Mouse (Mus musculus) heart, adult 2 months (tissue): ENCODE measurements around the gene Hrh2. TPM values are rescaled to one million over a fixed set of nuclear protein-coding genes. Genes with fewer than 3 reads are reported as not detected.

Experiments
- DNase-seq, 2 experiments: peaks; one replicate each; pipeline ENCODE4 v3.0.0; 2021
- H3K27ac ChIP-seq: fragments of 200-600 bp; 2 replicates; pipeline ENCODE4 v1.8.1; 2022
- H3K27me3 ChIP-seq: fragments of 200-500 bp; 2 replicates; pipeline ENCODE4 v1.6.1; 2012; ENCODE audit warnings: mild to moderate bottlenecking, low read length, inconsistent platforms, mixed read lengths; ENCODE audit not compliant: control insufficient read depth, insufficient read depth
- H3K36me3 ChIP-seq: fragments of 200-500 bp; 2 replicates; pipeline ENCODE4 v1.6.1; 2012; ENCODE audit warnings: low read length, inconsistent platforms; ENCODE audit not compliant: control insufficient read depth, insufficient read depth
- H3K4me1 ChIP-seq: fragments of 200-500 bp; 2 replicates; pipeline ENCODE4 v1.6.1; 2011; ENCODE audit warnings: low read length; ENCODE audit not compliant: control insufficient read depth, insufficient read depth
- H3K4me3 ChIP-seq: fragments of 200-600 bp; 2 replicates; pipeline ENCODE4 v1.8.1; 2022
- H3K79me2 ChIP-seq: fragments of 200-500 bp; replicated peaks from 2 replicates; pipeline ENCODE4 v1.6.1; 2012; ENCODE audit warnings: mild to moderate bottlenecking, inconsistent platforms, low read length, moderate library complexity, mixed read lengths; ENCODE audit not compliant: control insufficient read depth, insufficient read depth
- H3K9ac ChIP-seq: fragments of 200-500 bp; 2 replicates; pipeline ENCODE4 v1.6.1; 2012; ENCODE audit warnings: low read depth, mild to moderate bottlenecking, control low read depth, inconsistent platforms, low read length, mixed read lengths
- CTCF ChIP-seq: fragments of 200-600 bp; IDR thresholded peaks from 2 replicates; pipeline ENCODE4 v1.8.1; 2022; ENCODE audit warnings: antibody characterized with exemption, mild to moderate bottlenecking, moderate library complexity
- EP300 ChIP-seq: fragments of 200-500 bp; IDR thresholded peaks from 2 replicates; pipeline ENCODE4 v1.6.1; 2011; ENCODE audit warnings: low read depth, low read length, control low read depth; ENCODE audit not compliant: insufficient read depth
- POLR2A ChIP-seq: fragments of 200-500 bp; IDR thresholded peaks from 2 replicates; pipeline ENCODE4 v1.6.1; 2011; ENCODE audit warnings: mild to moderate bottlenecking, low read depth, low read length, control low read depth; ENCODE audit not compliant: insufficient read depth
- whole genome bisulfite sequencing: fragments of 180-500 bp; shearing (Covaris S2); methylation state at CpG from one replicate; pipeline ENCODE4 v1.1.7; 2018; 5-methylcytosine and 5-hydroxymethylcytosine counted together
- intact Hi-C: fragments of 180-260 bp; cut with DNase I; formaldehyde crosslinking; loops from one replicate; pipeline ENCODE4 v1.15.1; 2025
- polyA plus RNA-seq: library from polyadenylated mRNA; depleted of rRNA; stranded (reverse); fragments of >200 nt; gene quantifications from 2 replicates; pipeline ENCODE4 v1.2.3, GENCODE M21; 2012
- total RNA-seq, 2 experiments: library from RNA; stranded (reverse); gene quantifications; 2 replicates each; pipeline ENCODE4 v1.2.3; 2021

Hrh2 gene
- total and polyA plus RNA-seq, 3 experiments, result 0.23 to 0.68 (median 0.34) TPM

DNA sequence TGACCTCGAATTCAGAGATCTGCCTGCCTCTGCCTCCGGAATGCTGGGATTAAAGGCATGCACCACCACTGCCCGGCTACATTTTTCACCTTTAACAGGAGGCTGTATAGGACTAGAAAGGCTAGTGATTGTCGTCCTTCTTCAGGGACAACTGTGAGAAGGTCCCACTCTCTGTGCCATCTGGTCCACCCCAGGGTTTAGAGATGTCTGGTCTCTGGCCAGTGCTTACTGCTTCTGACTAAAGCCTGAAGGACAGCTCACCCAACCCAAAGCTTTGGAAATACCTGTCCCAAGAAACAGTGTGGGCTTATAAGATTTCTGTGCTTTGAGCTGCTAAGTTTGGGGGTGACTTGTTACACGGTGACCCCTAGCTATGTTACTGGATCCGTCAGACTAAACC, 21.6 kb upstream of the Hrh2 start:
- Histone ChIP-seq H3K4me1 (no peaks in the 10 kb centered on the region), H3K4me3 (no peak overlapping the region), H3K9ac (no peak overlapping the region), H3K36me3 (no peaks in the 10 kb centered on the region), H3K27me3 (no peaks in the 10 kb centered on the region), H3K79me2 (no peaks in the 10 kb centered on the region), H3K27ac (no peak overlapping the region)
- 87% methylated on average over 6 of the region's 6 CpGs for WGBS
- TF ChIP-seq POLR2A, result no peak
- no peak for TF ChIP-seq EP300
- TF ChIP-seq CTCF, result no peak
- DNase-seq, result no peak
- intact Hi-C loops, result loop anchor here (5.0 kb wide), 1 partner anchor 57 kb away; no protein-coding TSS in a partner anchor

DNA sequence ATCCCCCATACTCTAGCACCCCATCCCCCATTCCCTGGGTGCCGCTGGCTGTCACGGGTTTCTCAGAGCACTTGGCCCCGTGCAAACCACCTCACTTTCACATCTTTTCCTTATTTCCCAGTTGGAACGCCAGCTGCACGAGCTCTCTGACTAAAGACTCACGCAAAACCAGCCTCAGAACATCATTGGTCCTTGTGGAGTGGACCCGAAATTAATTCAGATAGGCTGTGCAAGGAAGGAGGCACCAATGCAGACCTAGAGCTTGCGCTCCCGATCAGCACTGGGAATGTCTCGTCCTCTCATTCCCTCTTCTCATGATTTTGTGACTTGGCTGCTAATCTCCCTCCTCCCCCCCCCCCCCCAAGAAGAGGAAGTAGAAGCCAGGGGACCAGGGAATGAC, 20.6 kb upstream of the Hrh2 start:
- H3K79me2 ChIP-seq, result no peaks in the 10 kb centered on the region
- no peaks in the 10 kb centered on the region; the same call in 1 of the 2 replicates for H3K4me1 ChIP-seq
- H3K27me3 ChIP-seq, result no peaks in the 10 kb centered on the region
- no peaks in the 10 kb centered on the region for H3K36me3 ChIP-seq
- no peak overlapping the region for H3K4me3 ChIP-seq
- no peak overlapping the region for H3K27ac ChIP-seq
- no peak for TF ChIP-seq POLR2A
- TF ChIP-seq EP300, result no peak
- TF ChIP-seq CTCF, result no peak
- 76% methylated on average over 10 of the region's 10 CpGs for WGBS
- intact Hi-C loops, result loop anchor here (5.0 kb wide), 1 partner anchor 56 kb away; no protein-coding TSS in a partner anchor
- no peak overlapping the region for H3K9ac ChIP-seq
- no peak for DNase-seq

DNA sequence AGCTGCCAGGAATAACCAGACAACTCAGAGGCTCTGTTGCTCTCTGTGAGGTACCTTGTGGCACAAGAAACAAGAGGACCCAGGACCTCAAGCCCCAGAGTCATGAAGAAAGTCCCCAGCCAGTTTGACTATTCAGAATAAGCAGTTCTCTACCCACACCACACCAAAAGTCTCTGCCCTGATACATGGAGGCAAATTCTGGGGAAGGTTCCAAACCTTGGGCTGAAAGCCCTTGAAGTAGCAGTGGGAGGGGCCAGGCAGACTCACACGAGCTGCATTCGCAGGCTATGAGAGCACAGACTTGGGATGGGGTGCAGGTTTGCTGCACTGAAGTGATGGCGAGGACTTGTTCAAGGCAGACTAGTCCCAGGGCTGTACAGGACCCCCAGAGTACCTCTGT, 20.2 kb upstream of the Hrh2 start:
- DNase-seq, result no peak
- no peaks in the 10 kb centered on the region for H3K27me3 ChIP-seq
- no peaks in the 10 kb centered on the region; the same call in 1 of the 2 replicates for H3K4me1 ChIP-seq
- H3K27ac ChIP-seq, result no peak overlapping the region
- no peak for TF ChIP-seq CTCF
- TF ChIP-seq POLR2A, result no peak
- TF ChIP-seq EP300, result no peak
- no peak overlapping the region for H3K4me3 ChIP-seq
- intact Hi-C loops, result loop anchor here (5.0 kb wide), 1 partner anchor 56 kb away; no protein-coding TSS in a partner anchor
- no peaks in the 10 kb centered on the region for H3K79me2 ChIP-seq
- 45% methylated on average over 3 of the region's 3 CpGs for WGBS
- no peak overlapping the region for H3K9ac ChIP-seq
- H3K36me3 ChIP-seq, result no peaks in the 10 kb centered on the region

DNA sequence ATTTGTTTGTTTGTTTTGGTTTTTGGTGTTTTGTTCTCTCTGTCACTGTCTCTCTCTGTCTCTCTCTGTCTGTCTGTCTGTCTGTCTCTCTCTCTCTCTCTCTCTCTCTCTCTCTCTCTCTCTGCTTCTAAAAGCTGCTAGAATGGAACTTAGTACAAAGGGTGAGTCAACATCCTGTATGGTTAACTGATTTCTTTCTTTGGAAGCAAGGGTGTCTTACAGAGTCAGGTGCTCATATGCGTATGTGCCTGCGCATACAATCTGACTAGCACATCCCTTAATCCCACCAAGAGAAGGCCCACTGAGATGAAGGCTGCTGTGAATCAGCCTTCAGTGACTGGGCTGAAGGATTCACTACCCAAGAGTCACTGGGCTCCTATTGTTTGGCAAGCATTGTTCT, 18.0 kb upstream of the Hrh2 start:
- Histone ChIP-seq H3K79me2 (no peaks in the 10 kb centered on the region), H3K9ac (no peak overlapping the region), H3K36me3 (no peaks in the 10 kb centered on the region), H3K27ac (no peak overlapping the region), H3K4me1 (peaks cover 5% of the 10 kb centered on the region; the same call in 1 of the 2 replicates), H3K4me3 (no peak overlapping the region), H3K27me3 (no peaks in the 10 kb centered on the region)
- intact Hi-C loops, result loop anchor here (5.0 kb wide), 1 partner anchor 53 kb away; no protein-coding TSS in a partner anchor
- no peak for TF ChIP-seq POLR2A
- no peak for TF ChIP-seq CTCF
- no peak for TF ChIP-seq EP300
- no peak for DNase-seq
- WGBS, result 90% methylated on average over 2 of the region's 2 CpGs

DNA sequence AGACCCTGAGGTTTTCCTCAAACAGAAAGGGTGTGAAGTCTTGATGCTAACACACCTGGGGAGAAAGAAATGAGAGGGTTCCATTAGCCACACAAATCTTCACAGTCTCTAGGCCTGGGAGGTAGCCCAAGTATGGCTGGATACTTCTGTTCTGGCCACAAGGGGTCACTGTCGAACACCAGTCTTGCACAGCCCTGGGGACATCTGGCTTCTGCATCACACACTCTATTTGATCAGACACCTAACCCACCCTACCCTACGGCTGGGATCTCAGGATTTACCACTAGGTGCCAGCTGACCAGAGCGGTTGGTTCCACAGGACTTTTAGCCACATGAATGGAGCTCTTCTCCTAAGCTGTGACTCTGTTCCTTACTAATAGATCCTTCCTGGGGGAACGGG, 17.2 kb upstream of the Hrh2 start:
- H3K79me2 ChIP-seq, result no peaks in the 10 kb centered on the region
- intact Hi-C loops, result loop anchor here (5.0 kb wide), 1 partner anchor 53 kb away; no protein-coding TSS in a partner anchor
- TF ChIP-seq POLR2A (no peak), CTCF (peak; percentile 47)
- H3K4me1 ChIP-seq, result peaks cover 8% of the 10 kb centered on the region; the same call in 1 of the 2 replicates
- H3K27ac ChIP-seq, result no peak overlapping the region
- no peak for DNase-seq
- no peak overlapping the region for H3K4me3 ChIP-seq
- no peaks in the 10 kb centered on the region for H3K27me3 ChIP-seq
- 91% methylated on average over 4 of the region's 4 CpGs for WGBS
- no peaks in the 10 kb centered on the region for H3K36me3 ChIP-seq
- no peak overlapping the region for H3K9ac ChIP-seq

DNA sequence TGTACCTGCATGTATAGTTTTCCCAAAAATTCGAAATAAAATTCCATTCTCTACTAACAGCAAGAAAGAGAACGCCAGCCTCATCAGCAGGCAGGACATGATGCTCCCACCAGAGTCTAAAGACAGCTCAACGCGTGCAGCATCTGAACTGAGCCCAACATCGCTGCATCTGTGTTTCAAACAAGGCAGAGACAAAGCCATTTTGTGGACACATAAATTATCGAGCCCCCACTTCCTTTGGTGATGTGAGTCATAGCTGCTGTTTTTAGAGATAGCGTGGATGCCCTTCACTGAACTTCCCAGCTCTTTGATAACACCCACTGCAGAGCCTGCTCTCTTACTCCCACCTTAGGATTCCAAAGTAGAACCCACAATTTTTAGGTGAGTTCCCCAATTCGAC, 16.5 kb upstream of the Hrh2 start:
- Histone ChIP-seq H3K9ac (no peak overlapping the region), H3K36me3 (no peaks in the 10 kb centered on the region), H3K27me3 (no peaks in the 10 kb centered on the region), H3K79me2 (no peaks in the 10 kb centered on the region), H3K4me1 (peaks cover 13% of the 10 kb centered on the region), H3K4me3 (no peak overlapping the region), H3K27ac (no peak overlapping the region)
- WGBS, result 48% methylated on average over 8 of the region's 8 CpGs
- intact Hi-C loops, result no loop called here
- TF ChIP-seq EP300 (no peak), POLR2A (no peak), CTCF (no peak)
- no peak for DNase-seq
